Mouse (Mus musculus): ENCODE results near the gene Cadps2. TPM values are rescaled to one million over a fixed set of nuclear protein-coding genes. Genes with fewer than 3 reads are reported as not detected.

Cadps2 gene
- polyA plus RNA-seq, 1 experiment from 2014 or later, result 0.23 TPM

DNA sequence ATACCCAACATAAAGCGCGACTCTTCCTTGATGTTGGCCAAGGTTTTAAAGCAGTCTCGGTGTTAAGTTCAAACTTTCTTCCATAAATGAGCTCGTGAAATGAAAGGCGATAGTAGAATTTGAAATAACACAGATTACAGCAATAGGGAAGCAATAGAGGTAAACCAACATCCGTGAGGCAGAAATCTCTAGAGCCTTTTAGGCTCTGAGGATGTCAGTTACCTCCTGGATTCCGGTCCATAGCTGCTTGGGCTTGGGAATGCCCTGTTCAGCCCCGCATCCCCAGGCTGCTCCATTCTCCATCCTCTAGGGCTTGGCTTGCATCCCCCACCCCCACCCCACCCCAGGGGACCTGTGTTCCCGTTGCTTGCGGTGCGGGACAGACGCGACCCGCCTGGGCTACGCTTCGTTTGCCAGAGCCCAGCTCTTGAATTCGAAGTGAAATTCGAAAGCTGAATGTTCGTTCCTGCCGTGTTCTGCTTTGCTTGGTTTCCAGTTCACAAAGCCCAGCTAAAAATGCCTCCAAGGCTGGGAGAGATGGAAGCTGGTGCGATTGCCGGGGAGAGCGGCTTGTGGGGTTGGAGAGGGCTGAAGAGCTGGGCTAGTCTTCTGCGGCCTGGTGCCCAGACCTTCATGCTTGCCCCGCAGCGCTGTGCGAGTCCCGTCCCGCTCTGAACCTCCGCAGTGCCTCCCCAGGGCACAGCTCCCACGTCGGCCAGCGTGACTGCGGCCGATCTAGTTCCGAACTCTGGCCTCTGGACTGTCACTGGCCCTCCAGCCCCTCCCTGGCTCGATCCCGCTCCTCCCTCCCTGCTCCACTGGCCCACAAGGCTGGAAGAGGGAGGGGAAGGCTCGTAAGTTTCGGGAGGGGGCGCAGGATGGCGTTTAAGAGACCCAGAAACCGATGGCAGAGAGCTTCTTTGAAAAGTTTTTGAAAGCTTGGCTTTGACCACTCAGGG lies 585.6 kb downstream of the Cadps2 start:
- Histone ChIP-seq H3K9ac (ENCODE audit: low read depth, low read length) (no peak overlapping the region), H3K4me1 (replicated peaks; ENCODE audit: control insufficient read depth, insufficient read depth, low read length) (no peaks in the 10 kb centered on the region), H3K4me3 (ENCODE audit: low read depth, low read length) (no peak overlapping the region), H3K27me3 (replicated peaks; ENCODE audit: control insufficient read depth, insufficient read depth, low read length) (peaks cover 91% of the 10 kb centered on the region), H3K4me2 (no peak overlapping the region), H3K27ac (ENCODE audit: low read depth, low read length) (no peak overlapping the region), H3K9me3 (ENCODE audit: control insufficient read depth, low read length) (no peaks in the 10 kb centered on the region), H3K36me3 (ENCODE audit: control insufficient read depth, insufficient read depth, low read length) (no peaks in the 10 kb centered on the region)
- ATAC-seq (replicated peaks; ENCODE audit: low FRiP score) (no peak), DNase-seq (ENCODE audit: low spot score) (peak; percentile 42)
- 1% methylated on average over 43 of the region's 43 CpGs for WGBS

DNA sequence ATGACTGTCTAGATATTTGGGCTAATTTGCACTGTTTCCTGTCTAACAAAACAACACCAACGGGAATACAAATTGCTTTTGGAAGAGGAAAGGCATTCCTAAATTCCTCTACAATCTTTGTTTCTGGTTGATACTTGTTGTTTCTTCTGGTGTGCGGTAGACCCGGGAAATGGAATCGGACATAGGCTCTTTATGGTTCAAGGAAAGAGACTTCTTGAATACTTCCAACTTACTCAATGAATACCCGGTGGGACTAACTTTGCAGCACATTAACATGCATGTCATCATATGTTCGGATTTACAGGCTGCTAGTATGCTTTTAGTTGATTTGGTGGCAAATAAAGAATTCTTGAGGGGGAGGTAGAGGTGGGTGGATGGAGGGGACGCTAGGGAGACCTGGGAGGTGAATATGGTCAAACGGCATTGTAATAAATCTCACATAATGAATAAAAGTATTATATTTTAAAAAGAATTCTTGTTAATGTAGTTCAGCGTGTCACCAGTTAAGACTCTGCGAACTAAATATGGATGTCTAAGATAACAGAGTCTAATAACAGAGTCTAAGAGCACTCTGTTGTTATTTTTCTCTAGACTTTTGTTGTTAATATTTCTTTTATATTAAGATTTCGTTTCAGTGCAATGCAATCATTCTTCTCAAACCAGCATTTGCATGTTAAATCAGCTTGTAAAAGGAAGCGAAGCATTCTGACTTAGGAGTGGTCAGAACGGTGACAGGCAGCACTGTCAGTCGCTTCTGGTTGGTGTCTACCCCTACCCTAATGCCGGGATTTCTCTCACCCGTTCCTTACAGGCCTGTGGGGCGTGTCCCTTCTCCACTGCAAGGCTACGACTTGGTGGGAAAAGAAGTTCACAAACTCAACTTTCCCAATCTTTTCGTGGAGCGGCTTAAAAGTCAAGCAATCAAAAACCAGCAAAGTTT lies 586.8 kb downstream of the Cadps2 start:
- WGBS, result 4% methylated on average over 20 of the region's 20 CpGs
- Histone ChIP-seq H3K9ac (ENCODE audit: low read depth, low read length) (no peak overlapping the region), H3K9me3 (ENCODE audit: control insufficient read depth, low read length) (no peaks in the 10 kb centered on the region), H3K36me3 (ENCODE audit: control insufficient read depth, insufficient read depth, low read length) (no peaks in the 10 kb centered on the region), H3K27ac (ENCODE audit: low read depth, low read length) (no peak overlapping the region), H3K4me3 (ENCODE audit: low read depth, low read length) (no peak overlapping the region), H3K4me2 (no peak overlapping the region), H3K27me3 (replicated peaks; ENCODE audit: control insufficient read depth, insufficient read depth, low read length) (peaks cover 91% of the 10 kb centered on the region), H3K4me1 (replicated peaks; ENCODE audit: control insufficient read depth, insufficient read depth, low read length) (no peaks in the 10 kb centered on the region)
- DNase-seq (ENCODE audit: low spot score) (no peak), ATAC-seq (replicated peaks; ENCODE audit: low FRiP score) (no peak)

DNA sequence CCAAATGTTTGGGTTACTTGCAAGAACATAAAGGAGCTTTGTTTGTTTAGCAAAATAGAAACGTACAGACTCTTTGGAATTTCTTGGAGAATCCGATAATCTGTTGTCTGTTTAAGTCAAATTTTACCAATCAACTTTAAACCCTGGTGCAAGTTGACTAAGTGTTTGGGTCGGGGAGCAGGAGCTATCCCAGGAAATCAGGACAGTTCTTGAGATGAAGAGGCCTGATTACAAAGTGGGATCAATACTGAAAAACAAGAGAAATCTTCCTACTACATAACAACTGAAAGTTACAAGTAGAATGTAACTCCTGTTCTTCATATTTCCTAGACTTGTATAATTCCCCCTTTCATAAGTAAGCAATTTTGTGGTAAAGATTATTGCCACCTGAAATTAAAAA lies 587.8 kb downstream of the Cadps2 start:
- Histone ChIP-seq H3K36me3 (ENCODE audit: control insufficient read depth, insufficient read depth, low read length) (no peaks in the 10 kb centered on the region), H3K4me3 (ENCODE audit: low read depth, low read length) (no peak overlapping the region), H3K9ac (ENCODE audit: low read depth, low read length) (no peak overlapping the region), H3K27me3 (replicated peaks; ENCODE audit: control insufficient read depth, insufficient read depth, low read length) (peaks cover 92% of the 10 kb centered on the region), H3K4me2 (no peak overlapping the region), H3K4me1 (replicated peaks; ENCODE audit: control insufficient read depth, insufficient read depth, low read length) (no peaks in the 10 kb centered on the region), H3K9me3 (ENCODE audit: control insufficient read depth, low read length) (no peaks in the 10 kb centered on the region), H3K27ac (ENCODE audit: low read depth, low read length) (no peak overlapping the region)
- DNase-seq (ENCODE audit: low spot score), result no peak
- WGBS, result 3% methylated on average over 3 of the region's 3 CpGs
- ATAC-seq (replicated peaks; ENCODE audit: low FRiP score), result no peak

DNA sequence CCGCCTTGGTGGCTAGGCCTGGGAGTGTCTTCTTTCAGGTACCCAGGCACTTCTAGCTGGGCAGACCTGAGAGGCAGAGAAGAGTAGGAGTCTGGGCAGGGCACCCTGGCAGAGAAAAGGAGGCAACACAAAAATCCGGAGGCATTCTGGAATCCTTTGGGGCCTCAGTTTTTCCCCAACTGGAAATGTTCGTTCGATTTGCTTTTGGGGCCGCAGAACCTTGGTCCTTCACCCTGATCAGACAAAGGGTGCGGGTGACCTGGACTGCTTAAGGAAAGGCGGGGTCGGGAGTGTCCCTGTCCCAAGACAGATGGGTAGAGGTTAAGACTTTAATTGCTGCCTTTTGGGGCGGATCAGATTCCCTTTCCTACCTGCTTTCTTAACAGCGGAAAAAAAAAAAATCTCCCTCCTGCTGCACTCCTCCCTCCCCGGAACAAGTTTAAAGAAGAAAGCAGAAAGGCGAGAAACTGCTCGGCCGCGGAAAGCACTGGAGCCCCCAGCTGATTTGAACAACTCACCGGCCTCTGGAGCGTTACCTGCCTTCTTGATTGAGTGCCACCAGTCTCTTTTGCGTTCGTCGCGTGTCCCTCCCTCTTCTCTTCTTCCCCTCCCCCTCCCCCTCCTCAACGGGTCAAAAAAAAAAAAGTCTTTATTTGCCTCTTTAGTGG lies 588.8 kb downstream of the Cadps2 start:
- H3K27me3 ChIP-seq (replicated peaks; ENCODE audit: control insufficient read depth, insufficient read depth, low read length), result peaks cover 92% of the 10 kb centered on the region
- H3K9me3 ChIP-seq (ENCODE audit: control insufficient read depth, low read length), result no peaks in the 10 kb centered on the region
- WGBS, result 2% methylated on average over 22 of the region's 22 CpGs
- no peak overlapping the region for H3K4me2 ChIP-seq
- DNase-seq (ENCODE audit: low spot score) (no peak), ATAC-seq (replicated peaks; ENCODE audit: low FRiP score) (no peak)
- no peaks in the 10 kb centered on the region for H3K4me1 ChIP-seq (replicated peaks; ENCODE audit: control insufficient read depth, insufficient read depth, low read length)
- H3K9ac ChIP-seq (ENCODE audit: low read depth, low read length), result no peak overlapping the region
- H3K27ac ChIP-seq (ENCODE audit: low read depth, low read length), result no peak overlapping the region
- H3K4me3 ChIP-seq (ENCODE audit: low read depth, low read length), result no peak overlapping the region
- H3K36me3 ChIP-seq (ENCODE audit: control insufficient read depth, insufficient read depth, low read length), result no peaks in the 10 kb centered on the region

DNA sequence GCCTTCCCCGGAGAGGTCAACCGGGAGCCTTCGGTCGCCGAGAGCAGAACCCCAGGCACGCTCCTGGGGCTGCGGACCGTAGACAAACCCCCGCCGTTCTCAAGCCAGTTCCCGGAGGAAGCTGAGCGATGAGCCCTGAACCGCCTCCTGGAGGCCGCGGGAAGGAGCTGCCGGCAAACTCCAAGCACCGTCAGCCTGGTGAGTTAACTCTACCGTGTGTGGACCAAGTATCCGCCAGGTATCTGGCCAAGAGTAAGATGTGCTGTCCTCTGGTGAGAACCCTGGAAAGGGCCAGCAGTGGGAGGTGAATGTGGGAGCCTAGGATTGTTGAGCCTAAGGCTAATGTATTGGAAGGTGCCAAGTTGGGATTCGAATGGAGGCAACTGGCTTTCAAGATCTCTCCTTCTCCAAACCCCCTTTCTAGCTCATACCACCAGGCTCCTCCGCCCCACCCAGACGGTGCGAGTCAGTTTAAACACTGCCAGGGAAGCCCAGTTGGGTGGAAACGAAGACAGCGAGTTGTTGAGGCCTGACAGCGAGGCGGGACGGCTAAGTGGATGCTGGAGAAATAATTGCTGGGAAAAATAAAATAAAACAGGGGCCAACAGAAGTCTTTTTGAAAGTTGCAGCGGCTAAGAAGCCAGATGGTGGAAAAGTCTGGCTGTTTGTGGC lies 589.5 kb downstream of the Cadps2 start:
- no peak overlapping the region for H3K9ac ChIP-seq (ENCODE audit: low read depth, low read length)
- no peaks in the 10 kb centered on the region for H3K36me3 ChIP-seq (ENCODE audit: control insufficient read depth, insufficient read depth, low read length)
- peaks cover 91% of the 10 kb centered on the region for H3K27me3 ChIP-seq (replicated peaks; ENCODE audit: control insufficient read depth, insufficient read depth, low read length)
- no peak for ATAC-seq (replicated peaks; ENCODE audit: low FRiP score)
- peak overlapping the region; percentile 46 for H3K4me2 ChIP-seq
- DNase-seq (ENCODE audit: low spot score), result peak; percentile 53
- 1% methylated on average over 29 of the region's 29 CpGs for WGBS
- peak overlapping the region; percentile 22; the same call in 1 of the 2 replicates for H3K4me3 ChIP-seq (ENCODE audit: low read depth, low read length)
- H3K4me1 ChIP-seq (replicated peaks; ENCODE audit: control insufficient read depth, insufficient read depth, low read length), result no peaks in the 10 kb centered on the region
- no peak overlapping the region for H3K27ac ChIP-seq (ENCODE audit: low read depth, low read length)
- no peaks in the 10 kb centered on the region for H3K9me3 ChIP-seq (ENCODE audit: control insufficient read depth, low read length)

DNA sequence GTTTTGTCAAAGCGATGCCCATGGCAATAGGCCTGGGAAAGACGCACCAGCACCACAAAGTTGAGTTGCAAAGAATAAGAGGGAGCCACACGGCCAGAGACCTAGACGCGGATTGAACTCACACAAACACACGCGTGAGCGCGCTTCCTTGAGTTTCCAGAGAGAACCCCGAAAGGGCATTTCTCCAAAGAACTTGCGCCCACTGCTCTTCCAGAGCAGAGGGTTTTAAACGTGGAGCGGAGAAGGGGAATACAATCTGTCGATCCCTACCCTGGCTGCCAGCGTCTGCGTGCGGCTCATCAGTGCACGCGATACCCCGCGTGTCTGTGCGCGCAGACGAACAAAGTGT lies 590.2 kb downstream of the Cadps2 start:
- no peaks in the 10 kb centered on the region for H3K36me3 ChIP-seq (ENCODE audit: control insufficient read depth, insufficient read depth, low read length)
- peak overlapping the region; percentile 22; the same call in 1 of the 2 replicates for H3K4me3 ChIP-seq (ENCODE audit: low read depth, low read length)
- under 1% methylated on average over 24 of the region's 24 CpGs for WGBS
- H3K9ac ChIP-seq (ENCODE audit: low read depth, low read length), result no peak overlapping the region
- H3K27ac ChIP-seq (ENCODE audit: low read depth, low read length), result no peak overlapping the region
- no peaks in the 10 kb centered on the region for H3K4me1 ChIP-seq (replicated peaks; ENCODE audit: control insufficient read depth, insufficient read depth, low read length)
- H3K9me3 ChIP-seq (ENCODE audit: control insufficient read depth, low read length), result no peaks in the 10 kb centered on the region
- peak overlapping the region; percentile 46 for H3K4me2 ChIP-seq
- ATAC-seq (replicated peaks; ENCODE audit: low FRiP score), result no peak; the same call in 1 of the 2 replicates
- peaks cover 91% of the 10 kb centered on the region for H3K27me3 ChIP-seq (replicated peaks; ENCODE audit: control insufficient read depth, insufficient read depth, low read length)
- no peak for DNase-seq (ENCODE audit: low spot score)

DNA sequence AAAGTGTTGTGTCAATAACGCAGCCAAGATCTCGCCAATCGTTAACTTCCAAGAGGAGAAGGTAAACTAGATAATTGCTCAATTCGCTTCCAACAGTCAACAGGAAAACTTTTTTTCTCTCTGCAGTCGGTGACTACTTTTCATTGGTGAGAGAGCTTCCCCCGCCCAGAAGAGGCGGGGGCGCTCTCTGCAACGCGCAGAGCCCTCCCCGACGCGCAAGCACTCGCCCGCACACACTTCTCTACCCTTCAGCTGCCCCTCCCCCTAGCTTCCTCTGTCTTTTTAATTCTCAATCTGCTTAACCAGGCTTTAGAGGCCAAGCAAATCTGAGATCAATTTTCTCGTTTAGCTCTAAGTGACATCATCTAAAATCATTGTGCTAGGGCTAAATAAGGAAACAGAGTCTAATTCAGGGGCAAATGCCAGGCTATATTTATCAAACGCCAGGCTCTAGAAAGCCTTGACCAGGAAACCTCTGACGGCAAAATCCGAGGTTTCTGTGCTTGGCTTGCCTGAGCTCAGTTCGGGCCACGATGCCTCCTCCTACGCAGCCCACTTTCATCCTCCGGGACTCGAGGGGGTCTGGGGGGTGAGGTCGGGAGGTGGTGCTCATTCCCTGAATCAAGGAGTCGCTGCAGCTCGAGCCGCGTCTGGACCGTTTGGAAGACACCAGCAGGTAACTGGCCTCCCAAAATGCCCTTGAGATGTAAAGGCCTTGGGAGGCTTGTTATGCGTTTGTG lies 590.7 kb downstream of the Cadps2 start, which contains the start of gene Fezf1:
Gene Fezf1 (minus strand): TSS at position 50 of the 740 bp plus-strand sequence.
- H3K9me3 ChIP-seq (ENCODE audit: control insufficient read depth, low read length), result no peaks in the 10 kb centered on the region
- H3K4me1 ChIP-seq (replicated peaks; ENCODE audit: control insufficient read depth, insufficient read depth, low read length), result no peaks in the 10 kb centered on the region
- H3K4me2 ChIP-seq, result peak within 1 kb of the TSS; percentile 46
- H3K27me3 ChIP-seq (replicated peaks; ENCODE audit: control insufficient read depth, insufficient read depth, low read length), result peaks cover 91% of the 10 kb centered on the region
- ATAC-seq (replicated peaks; ENCODE audit: low FRiP score), result no peak
- H3K27ac ChIP-seq (ENCODE audit: low read depth, low read length), result no peak within 1 kb of the TSS
- H3K4me3 ChIP-seq (ENCODE audit: low read depth, low read length), result peak within 1 kb of the TSS; percentile 22; the same call in 1 of the 2 replicates
- H3K36me3 ChIP-seq (ENCODE audit: control insufficient read depth, insufficient read depth, low read length), result no peaks in the 10 kb centered on the region
- peak; percentile 32 for DNase-seq (ENCODE audit: low spot score)
- H3K9ac ChIP-seq (ENCODE audit: low read depth, low read length), result no peak within 1 kb of the TSS
- under 1% methylated on average over 31 of the region's 31 CpGs for WGBS
